Mouse (Mus musculus): ENCODE measurements around the gene Atpaf2.

The Atpaf2 gene

DNA sequence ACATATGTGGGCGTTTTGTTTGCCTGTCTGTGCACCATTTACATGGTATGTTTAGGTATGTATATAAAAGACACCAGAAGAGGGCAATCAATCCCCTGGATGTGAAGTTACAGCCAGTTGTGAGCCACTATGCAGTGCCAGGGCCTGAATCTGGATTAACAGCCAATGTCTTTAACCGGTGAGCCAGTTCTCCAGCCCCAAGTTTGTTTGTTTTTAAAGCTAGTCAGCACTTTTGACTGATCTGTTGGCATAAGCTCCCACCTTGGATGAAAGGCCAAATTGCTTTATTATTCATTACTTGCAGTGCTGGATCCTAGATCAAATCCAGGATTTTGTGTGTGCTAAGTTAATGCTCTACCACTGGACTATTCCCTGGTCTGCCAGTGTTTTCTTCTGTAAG is 66.9 kb downstream of the Atpaf2 start:
- in situ Hi-C loops (cut with MboI, MseI) = no loop called here

Measured in T-helper 1 cell (primary cell).